Mouse (Mus musculus) layer of hippocampus, adult 2 months (tissue): ENCODE results near the gene Wdr6. TPM values are rescaled to one million over a fixed set of nuclear protein-coding genes. Genes with fewer than 3 reads are reported as not detected.
"Not testable (repeated sequence)": the region's sequence is repeated elsewhere in the genome, so short reads cannot be mapped to it uniquely, and the experiment has no call there.

Experiments used
- DNase-seq, 2 experiments: peaks; one replicate each; pipeline ENCODE4 v3.0.0; 2022; ENCODE audit warnings: low spot score in 2 of 2
- H3K27ac ChIP-seq: fragments of 200-600 bp; 2 replicates; pipeline ENCODE4 v1.8.1; 2022
- H3K4me3 ChIP-seq: fragments of 200-600 bp; 2 replicates; pipeline ENCODE4 v1.8.1; 2022; ENCODE audit warnings: mild to moderate bottlenecking
- CTCF ChIP-seq: fragments of 200-600 bp; conservative IDR thresholded peaks from 2 replicates; pipeline ENCODE4 v1.8.1; 2022; ENCODE audit warnings: antibody characterized with exemption, mild to moderate bottlenecking, moderate library complexity
- long read RNA-seq, 2 experiments: library from polyadenylated mRNA; stranded (forward); transcript quantifications; one replicate each; pipeline ENCODE4 v2.0.0; 2021; ENCODE audit warnings: borderline mapping rate in 2 of 2
- total RNA-seq, 2 experiments: library from RNA; stranded (reverse); gene quantifications; 2 replicates each; pipeline ENCODE4 v1.2.3; 2021

The Wdr6 gene
- total RNA-seq: 100 to 1,000 TPM; 119 to 129 TPM
- long read RNA-seq, experiment 1, full-length matches to known transcripts: 113 of 154 reads
- long read RNA-seq, experiment 1, partial matches to known transcripts: 40 of 154 reads
- long read RNA-seq, experiment 1, other reads (novel, unspliced or antisense): 1 of 154 reads
- long read RNA-seq, experiment 2, full-length matches to known transcripts: 112 of 163 reads
- long read RNA-seq, experiment 2, partial matches to known transcripts: 51 of 163 reads
- long read RNA-seq, experiment 2, other reads (novel, unspliced or antisense): 0 of 163 reads

- H3K27ac ChIP-seq: peak within 1 kb of the TSS; percentile 95
- TF ChIP-seq CTCF: no peak
- DNase-seq: peak; percentile 85 to 90
- H3K4me3 ChIP-seq: peak within 1 kb of the TSS; percentile 85
Observed at GRCm38 (mm10) chr9:108578545-108579343, at the start of gene Wdr6. Gene Wdr6, minus strand, starts transcription at chr9:108578739.

- H3K4me3 ChIP-seq: no peak overlapping the region
- no peak overlapping the region for H3K27ac ChIP-seq
- TF ChIP-seq CTCF: no peak
- DNase-seq: no peak
Observed at GRCm38 (mm10) chr9:108628141-108628540, 49.6 kb upstream of the Wdr6 start.

DNA sequence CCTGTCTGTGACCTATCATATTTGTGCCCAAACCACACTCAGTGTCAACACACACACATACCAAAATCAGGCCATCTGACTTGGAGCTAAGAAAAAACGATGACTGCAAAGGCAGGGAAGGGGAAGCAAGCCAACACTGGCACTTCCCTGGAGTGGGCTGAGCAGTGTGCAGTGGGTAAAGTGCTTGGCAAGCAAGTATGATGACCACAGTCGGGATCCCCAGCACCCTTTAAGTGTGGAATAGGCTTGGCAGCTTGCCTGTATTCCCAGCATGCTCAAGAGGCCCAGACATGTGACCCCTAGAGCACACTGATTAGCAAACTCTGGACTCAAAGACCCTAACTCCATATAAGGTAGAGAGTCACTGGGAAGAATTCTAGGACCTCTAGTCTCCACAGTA is 48.0 kb upstream of the Wdr6 start:
- no peak for TF ChIP-seq CTCF
- no peak overlapping the region for H3K27ac ChIP-seq
- DNase-seq: no peak
- no peak overlapping the region for H3K4me3 ChIP-seq

DNA sequence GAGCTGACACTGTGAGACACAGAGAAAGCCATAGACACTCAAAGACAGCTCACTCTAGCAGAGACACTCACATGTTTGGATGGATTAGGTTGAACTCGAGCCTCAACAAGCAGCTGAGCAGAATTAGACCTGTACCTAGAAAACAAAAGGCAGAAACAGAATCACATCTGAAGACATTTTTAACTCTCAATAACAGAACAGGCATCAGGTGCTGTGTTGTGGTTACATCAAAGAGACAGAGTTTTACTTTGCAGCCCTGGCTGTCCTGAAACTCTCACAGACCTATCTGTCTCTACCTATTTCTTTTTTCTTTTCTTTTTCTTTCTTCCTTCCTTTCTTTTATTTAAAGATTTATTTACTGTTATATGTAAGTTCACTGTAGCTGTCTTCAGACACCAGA is 38.8 kb upstream of the Wdr6 start:
- Histone ChIP-seq H3K4me3 (no peak overlapping the region), H3K27ac (no peak overlapping the region)
- peak; percentile 32 for TF ChIP-seq CTCF
- no peak for DNase-seq

GRCm38 (mm10) chr9:108611488-108611887 is 32.9 kb upstream of the Wdr6 start:
- DNase-seq: no peak
- Histone ChIP-seq H3K27ac (no peak overlapping the region), H3K4me3 (no peak overlapping the region)
- TF ChIP-seq CTCF: no peak

- Histone ChIP-seq H3K4me3 (no peak overlapping the region), H3K27ac (no peak overlapping the region)
- TF ChIP-seq CTCF: no peak
- no peak for DNase-seq
Observed at GRCm38 (mm10) chr9:108608889-108609288, 30.4 kb upstream of the Wdr6 start.

GRCm38 (mm10) chr9:108607929-108608328 is 29.4 kb upstream of the Wdr6 start:
- not testable (repeated sequence) for DNase-seq, H3K27ac ChIP-seq, H3K4me3 ChIP-seq

GRCm38 (mm10) chr9:108601986-108602385 is 23.4 kb upstream of the Wdr6 start:
- no peak for DNase-seq

DNA sequence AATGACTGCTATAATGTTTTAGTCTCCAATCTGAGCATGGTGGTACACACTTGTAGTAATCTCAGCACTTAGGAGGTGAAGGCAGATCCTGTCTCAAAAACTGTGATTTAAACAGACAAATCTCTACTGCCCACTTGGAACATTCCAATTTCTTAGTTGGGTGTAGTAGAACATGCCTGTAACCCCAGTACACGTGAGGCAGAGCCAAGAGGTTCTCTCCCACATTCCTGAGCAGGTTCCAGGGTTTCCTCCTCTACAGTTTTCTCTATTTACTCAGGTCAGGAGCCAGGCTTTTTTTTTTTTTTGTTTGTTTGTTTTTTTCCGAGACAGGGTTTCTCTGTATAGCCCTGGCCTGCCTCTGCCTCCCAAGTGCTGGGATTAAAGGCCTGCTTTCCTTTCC is 21.5 kb upstream of the Wdr6 start:
- no peak for DNase-seq
- H3K4me3 ChIP-seq: no peak overlapping the region
- no peak for TF ChIP-seq CTCF
- H3K27ac ChIP-seq: no peak overlapping the region

More at GRCm38 (mm10) chr9:108601986-108602385, 23.4 kb upstream of the Wdr6 start:
- TF ChIP-seq CTCF: no peak
- no peak overlapping the region for H3K27ac ChIP-seq
- no peak overlapping the region for H3K4me3 ChIP-seq

DNA sequence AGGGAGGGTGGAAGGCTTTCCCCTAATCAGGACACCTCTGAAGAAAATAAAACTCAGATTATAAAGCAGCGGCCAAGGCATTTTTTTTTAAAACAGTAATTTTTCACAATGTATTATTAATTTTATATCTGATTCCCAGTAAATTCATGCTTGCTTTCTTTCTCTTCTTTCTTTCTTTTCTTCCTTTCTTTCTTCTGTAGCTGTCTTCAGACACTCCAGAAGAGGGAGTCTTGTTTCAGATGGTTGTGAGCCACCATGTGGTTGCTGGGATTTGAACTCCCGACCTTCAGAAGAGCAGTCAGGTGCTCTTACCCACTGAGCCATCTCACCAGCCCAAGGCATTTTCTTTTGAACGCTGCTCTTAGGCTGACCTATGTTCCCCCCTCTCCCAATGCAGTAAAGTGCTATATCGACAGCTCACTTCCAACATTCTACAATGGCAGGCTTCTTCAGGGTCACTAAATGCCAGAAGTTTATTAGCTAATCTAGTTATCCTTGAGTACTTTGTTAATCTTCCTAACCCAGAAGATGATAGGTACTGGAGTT is 20.6 kb upstream of the Wdr6 start:
- no peak for DNase-seq
- no peak for TF ChIP-seq CTCF
- no peak overlapping the region for H3K4me3 ChIP-seq

DNA sequence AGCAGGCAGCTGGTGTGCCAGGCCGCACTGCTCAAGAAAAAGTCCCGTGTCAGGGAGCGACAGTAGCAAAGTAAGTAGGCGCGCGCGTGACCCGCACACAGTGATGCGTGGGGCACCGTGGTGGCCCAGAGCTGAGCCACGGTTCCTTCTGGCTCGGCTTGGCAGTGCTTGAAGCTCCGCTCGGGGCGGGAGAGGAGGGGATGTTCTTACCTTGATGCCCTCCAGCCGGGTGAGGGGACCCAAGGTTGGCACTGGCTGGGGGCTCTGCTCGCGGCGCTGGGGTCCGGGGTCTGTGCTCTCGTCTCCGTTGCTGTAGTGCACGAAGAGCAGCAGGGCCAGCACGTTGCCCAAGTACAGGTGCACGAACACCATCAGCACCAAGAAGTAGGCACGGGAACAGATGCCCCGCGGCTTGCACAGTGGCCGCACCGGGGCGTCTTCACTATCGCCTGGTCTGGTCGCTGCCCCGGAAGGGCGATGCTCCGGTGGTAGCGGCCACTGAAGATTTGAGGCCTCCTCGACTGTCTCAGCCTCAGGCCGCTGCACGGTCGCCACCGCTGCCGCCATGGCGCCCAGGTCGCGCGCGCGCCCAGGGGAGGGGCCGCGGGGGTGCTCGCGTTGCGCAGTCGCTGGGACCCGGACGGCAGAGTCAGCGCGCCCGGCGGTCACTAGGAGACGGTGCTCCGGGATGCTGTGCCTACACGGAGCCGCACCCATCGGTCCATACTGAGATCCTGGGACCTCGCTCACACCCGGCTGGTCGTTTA is 18.6 kb upstream of the Wdr6 start, which contains the start of gene P4htm:
Gene P4htm (minus strand): TSS at position 670 of the 767 bp plus-strand sequence.
- Histone ChIP-seq H3K27ac (peak within 1 kb of the TSS; percentile 98), H3K4me3 (peak within 1 kb of the TSS; percentile 96)
- DNase-seq: peak; percentile 77
- TF ChIP-seq CTCF: peak; percentile 63

More for the DNA sequence above, 20.6 kb upstream of the Wdr6 start:
- H3K27ac ChIP-seq: no peak overlapping the region

- TF ChIP-seq CTCF: no peak
- no peak for DNase-seq
- Histone ChIP-seq H3K4me3 (no peak overlapping the region; the same call in 1 of the 2 replicates), H3K27ac (no peak overlapping the region)
Observed at GRCm38 (mm10) chr9:108594354-108594753, 15.8 kb upstream of the Wdr6 start.
